In the genomic region with DNA sequence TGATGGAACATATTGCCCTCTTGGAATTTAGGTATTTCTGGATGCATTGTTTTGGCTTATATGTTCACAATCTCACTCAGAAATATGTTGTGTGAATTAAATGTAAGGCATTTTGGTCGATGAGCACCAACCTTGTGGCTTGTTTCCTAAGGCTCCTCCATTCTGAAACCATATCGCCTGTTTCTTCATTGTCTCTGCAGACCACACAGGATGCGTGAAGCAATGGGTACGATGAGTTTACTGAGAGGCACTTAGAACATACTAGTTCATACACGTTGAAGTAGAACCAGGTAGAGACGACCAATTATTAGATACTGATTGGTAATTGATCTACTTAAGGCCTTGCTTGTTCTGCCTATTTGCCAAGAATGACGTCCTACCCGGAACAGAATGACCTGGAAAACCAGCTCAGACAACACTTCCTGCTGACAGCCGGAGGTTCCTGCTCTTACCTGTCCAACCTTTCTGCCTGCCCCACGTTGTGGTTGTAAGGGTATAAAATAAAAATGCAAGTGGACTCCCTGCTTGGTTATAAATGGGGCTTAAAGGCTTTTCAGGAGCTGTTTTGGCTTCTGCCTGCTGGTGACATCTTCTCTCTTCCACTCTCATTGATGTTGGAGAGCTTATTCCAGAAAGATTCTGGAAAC, we compare ENCODE assay signal across 24 mouse cellular contexts. TPM values are rescaled to one million over a fixed set of nuclear protein-coding genes. Genes with fewer than 3 reads are reported as not detected.
A peak's percentile ranks its signal among the peaks of the same experiment; 100 is the strongest.
DNase-seq lines count a peak whose midpoint lies in the region; ATAC-seq and TF ChIP-seq lines count a peak whose summit lies in the region.
"Had no signal": no experiment of that assay in that cellular context is flagged by ENCODE, and none has a peak within 500 bp of the region (broad histone marks: within the 10 kb centered on the region; RNA-seq: fewer than 3 reads in every experiment).

No protein-coding gene starts in this region.

- H3K36me3 ChIP-seq in heart, adult 2 months (ENCODE audit: control insufficient read depth, insufficient read depth, low read length) = no peaks in the 10 kb centered on the region; the same call in 1 of the 2 replicates
- H3K36me3 ChIP-seq in liver, postnatal 0 days (replicated peaks; ENCODE audit: insufficient read depth, low read length) = no peaks in the 10 kb centered on the region
- H3K36me3 ChIP-seq in liver, embryonic 12.5 days = no peaks in the 10 kb centered on the region
- H3K36me3 ChIP-seq: forebrain, embryonic 10.5 days; heart, embryonic 13.5 days; hindbrain, embryonic 10.5 days; hindbrain, embryonic 13.5 days had no signal

- no peak overlapping the region for H3K27ac ChIP-seq in heart, adult 2 months
- H3K27ac ChIP-seq in liver, postnatal 0 days (ENCODE audit: low read depth) = peak overlapping the region; percentile 35; the same call in 1 of the 2 replicates
- H3K27ac ChIP-seq in liver, embryonic 12.5 days = no peak overlapping the region
- no peak overlapping the region for H3K27ac ChIP-seq in left cerebral cortex, adult 2 months
- H3K27ac ChIP-seq: forebrain, embryonic 10.5 days; forebrain, embryonic 13.5 days; heart, embryonic 13.5 days; hindbrain, embryonic 10.5 days; hindbrain, embryonic 13.5 days had no signal

- H3K9ac ChIP-seq in heart, adult 2 months (ENCODE audit: low read depth, low read length) = no peak overlapping the region
- H3K9ac ChIP-seq in liver, postnatal 0 days (replicated peaks) = no peak overlapping the region
- H3K9ac ChIP-seq in liver, embryonic 12.5 days = no peak overlapping the region
- H3K9ac ChIP-seq: forebrain, embryonic 13.5 days; heart, embryonic 13.5 days; hindbrain, embryonic 13.5 days had no signal

- no peak for TF ChIP-seq POLR2A in heart, adult 2 months (IDR thresholded peaks at IDR 0.05; ENCODE audit: insufficient read depth, low read depth, low read length)

- no peaks in the 10 kb centered on the region for H3K79me2 ChIP-seq in heart, adult 2 months (replicated peaks; ENCODE audit: control insufficient read depth, insufficient read depth, low read length)

- TF ChIP-seq CTCF in heart, adult 2 months (IDR thresholded peaks at IDR 0.05) = no peak
- TF ChIP-seq CTCF in liver, postnatal 0 days (IDR thresholded peaks at IDR 0.05; ENCODE audit: low read depth) = no peak
- TF ChIP-seq CTCF in left cerebral cortex, adult 2 months (IDR thresholded peaks at IDR 0.05) = no peak

- 0 out of 2 replicates have a peak overlapping the region, but pooled peaks have one; percentile 19 for H3K4me2 ChIP-seq in liver, postnatal 0 days (ENCODE audit: low read depth, low read length)
- H3K4me2 ChIP-seq in liver, embryonic 12.5 days = no peak overlapping the region
- H3K4me2 ChIP-seq: forebrain, embryonic 13.5 days; heart, embryonic 13.5 days; hindbrain, embryonic 13.5 days had no signal

- peak; percentile 55 for DNase-seq in heart, adult 11 months
- no peak for DNase-seq in heart, adult 2 months
- DNase-seq in liver, postnatal 0 days = no peak
- DNase-seq in left cerebral cortex, adult 2 months (ENCODE audit: extremely low spot score in 1 of 2, low spot score in 2 of 2) = no peak
- no peak for DNase-seq in right cerebral cortex, postnatal 14 days
- DNase-seq: adrenal gland, adult 8-10 months; adrenal gland, postnatal 25 days; cerebellum, adult 18-20 months; cerebellum, adult 9-10 months; cerebellum, postnatal 14 days; gastrocnemius, postnatal 25 days; heart, postnatal 14 days had no signal

- intact Hi-C loops in heart, adult 2 months (cut with DNase I) = no loop called here
- intact Hi-C loops in left cerebral cortex, adult 2 months (cut with DNase I) = loop anchor here (5.0 kb wide), 1 partner anchor 492 kb away; no protein-coding TSS in a partner anchor

- no peak overlapping the region for H3K4me3 ChIP-seq in heart, adult 2 months
- no peak overlapping the region for H3K4me3 ChIP-seq in liver, postnatal 0 days (ENCODE audit: low read depth, low read length)
- H3K4me3 ChIP-seq in liver, embryonic 12.5 days = no peak overlapping the region
- H3K4me3 ChIP-seq in left cerebral cortex, adult 2 months = no peak overlapping the region
- H3K4me3 ChIP-seq: forebrain, embryonic 10.5 days; forebrain, embryonic 13.5 days; heart, embryonic 13.5 days; hindbrain, embryonic 10.5 days; hindbrain, embryonic 13.5 days had no signal

- 81% methylated on average over 10 of the region's 10 CpGs for WGBS in heart, adult 2 months
- 66% methylated on average over 10 of the region's 10 CpGs for WGBS in liver, postnatal 0 days (ENCODE audit: insufficient replicate concordance)
- WGBS in liver, embryonic 12.5 days (ENCODE audit: insufficient replicate concordance) = 66% methylated on average over 10 of the region's 10 CpGs

- H3K9me3 ChIP-seq in liver, postnatal 0 days (ENCODE audit: low read length) = no peaks in the 10 kb centered on the region
- H3K9me3 ChIP-seq in liver, embryonic 12.5 days (replicated peaks) = no peaks in the 10 kb centered on the region
- H3K9me3 ChIP-seq: forebrain, embryonic 10.5 days; forebrain, embryonic 13.5 days; heart, embryonic 13.5 days; hindbrain, embryonic 10.5 days; hindbrain, embryonic 13.5 days had no signal

- no peak for TF ChIP-seq EP300 in heart, adult 2 months (IDR thresholded peaks at IDR 0.05; ENCODE audit: insufficient read depth, low read depth, low read length)
- no peak for TF ChIP-seq EP300 in liver, postnatal 0 days (IDR thresholded peaks at IDR 0.05; ENCODE audit: low read depth)

- peaks cover 1% of the 10 kb centered on the region; the same call in 1 of the 2 replicates for H3K4me1 ChIP-seq in heart, adult 2 months (ENCODE audit: control insufficient read depth, insufficient read depth, low read length)
- no peaks in the 10 kb centered on the region for H3K4me1 ChIP-seq in liver, postnatal 0 days (ENCODE audit: insufficient read depth)
- H3K4me1 ChIP-seq in liver, embryonic 12.5 days = no peaks in the 10 kb centered on the region
- H3K4me1 ChIP-seq: forebrain, embryonic 10.5 days; forebrain, embryonic 13.5 days; hindbrain, embryonic 10.5 days; hindbrain, embryonic 13.5 days had no signal

- no peaks in the 10 kb centered on the region for H3K27me3 ChIP-seq in heart, adult 2 months (ENCODE audit: control insufficient read depth, insufficient read depth, low read length)
- no peaks in the 10 kb centered on the region for H3K27me3 ChIP-seq in liver, postnatal 0 days (ENCODE audit: insufficient read depth, low read length)
- H3K27me3 ChIP-seq in liver, embryonic 12.5 days (replicated peaks) = no peaks in the 10 kb centered on the region
- H3K27me3 ChIP-seq: forebrain, embryonic 13.5 days; heart, embryonic 13.5 days; hindbrain, embryonic 13.5 days had no signal

- no peak for ATAC-seq in liver, postnatal 0 days
- ATAC-seq in liver, embryonic 12.5 days = no peak
- peak; percentile 2 to 75; a peak in 1 of 4 replicates for ATAC-seq in hematopoietic stem cell, adult 5-6 weeks (replicated peaks in 1 of 2; ENCODE audit: insufficient read depth in 1 of 2, low FRiP score in 2 of 2, low TSS enrichment in 1 of 2, low read depth in 1 of 2, poor library complexity in 2 of 2, severe bottlenecking in 2 of 2)
- ATAC-seq: activated CD4-positive, CD25-positive, alpha-beta regulatory T cell, adult 4 months; CD4-positive, CD25-positive, alpha-beta regulatory T cell, adult 4 months; forebrain, embryonic 13.5 days; forebrain, embryonic 16.5 days; hindbrain, embryonic 16.5 days; intestine, embryonic 16.5 days had no signal

RNA-seq across cellular contexts. Expression of a gene that starts 21.4 kb away (rescaled TPM):
- 100 to 1,000 TPM; 173 to 200 TPM for total RNA-seq in heart, adult 2 months (2021)
- 41.1 and 99.5 TPM in 2 replicates for polyA plus RNA-seq in heart, adult 2 months (2012; rRNA removed)
- 8.4 and 9.1 TPM in 2 replicates for polyA plus RNA-seq in liver, postnatal 0 days (2015; fragmentation: Nextera tagmentation; extraction: Ambion mirVana)
- 7.1 and 7.4 TPM in 2 replicates for polyA plus RNA-seq in liver, embryonic 12.5 days (2016; fragmentation: Nextera tagmentation; extraction: Ambion mirVana)
- 8.6 and 11.3 TPM in 2 replicates for total RNA-seq in hematopoietic stem cell, adult 5-6 weeks (2017)
- 10 to 100 TPM; 25.3 to 25.8 TPM for total RNA-seq in left cerebral cortex, adult 2 months (2021)

RNA-seq across cellular contexts. Expression of a gene that starts 29.9 kb away (rescaled TPM):
- total RNA-seq in heart, adult 2 months (2021) = 1 to 10 TPM; 2.4 to 3.2 TPM
- 3.6 TPM in 2 replicates for polyA plus RNA-seq in heart, adult 2 months (2012; rRNA removed)
- 20.6 and 22.7 TPM in 2 replicates for polyA plus RNA-seq in liver, postnatal 0 days (2015; fragmentation: Nextera tagmentation; extraction: Ambion mirVana)
- polyA plus RNA-seq in liver, embryonic 12.5 days (2016; fragmentation: Nextera tagmentation; extraction: Ambion mirVana) = 46.0 and 48.3 TPM in 2 replicates
- 22.6 and 33.3 TPM in 2 replicates for total RNA-seq in hematopoietic stem cell, adult 5-6 weeks (2017)
- 1 to 10 TPM in 1 of 2 experiments, under 1 TPM in 1; 0.57 to 1.1 TPM for total RNA-seq in left cerebral cortex, adult 2 months (2021)

Comparison
In these comparisons a context has a peak if more than half of its experiments do, and no peak if none do; other contexts are left out.
1. ATAC-seq: peak in hematopoietic stem cell, adult 5-6 weeks (2 of 2); none in liver, postnatal 0 days (single experiment) and liver, embryonic 12.5 days (single experiment).
2. RNA of a gene that starts 21.4 kb away (total RNA-seq): 173 to 200 TPM in heart, adult 2 months; 25.3 to 25.8 TPM in left cerebral cortex, adult 2 months and 8.6 to 11.3 TPM in hematopoietic stem cell, adult 5-6 weeks; every median in the first group is over 4 times any median in the second.